Mouse (Mus musculus) testis, adult 2 months (tissue): ENCODE data around the gene Prg4.

ENCODE experiments used
- CTCF ChIP-seq: fragments of 200-500 bp; IDR thresholded peaks from 2 replicates; pipeline ENCODE4 v1.5.1; 2012; ENCODE audit warnings: low read depth, mild to moderate bottlenecking, inconsistent platforms, low read length, moderate library complexity; ENCODE audit not compliant: control insufficient read depth, insufficient read depth, insufficient replicate concordance
- POLR2A ChIP-seq: fragments of 200-500 bp; IDR thresholded peaks from 2 replicates; pipeline ENCODE4 v1.6.1; 2012; ENCODE audit warnings: low read depth, mild to moderate bottlenecking, inconsistent platforms, low read length, moderate library complexity; ENCODE audit not compliant: control insufficient read depth

DNA sequence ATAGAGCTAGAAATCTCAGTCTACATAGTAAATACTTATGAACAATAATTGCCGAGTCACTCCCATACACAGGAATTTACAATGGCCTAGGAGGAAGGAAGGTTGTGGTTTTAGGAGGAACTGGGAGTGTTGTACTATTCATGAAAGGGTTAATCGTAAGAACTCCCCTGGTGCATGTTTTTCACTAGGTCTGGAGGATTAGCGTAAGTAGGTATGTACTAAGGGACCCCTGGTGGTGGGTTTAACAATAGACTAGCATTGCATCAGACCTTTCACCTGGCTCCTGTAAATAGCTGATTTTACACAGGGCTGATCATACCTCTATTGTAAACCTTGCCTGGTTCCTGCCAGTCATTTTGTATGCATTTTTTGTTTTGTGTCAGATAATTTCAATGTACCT is 39.7 kb downstream of the Prg4 start:
- TF ChIP-seq CTCF (no peak), POLR2A (no peak)
